Mouse (Mus musculus) olfactory bulb, adult 2 months (tissue): Measurements from ENCODE around the gene Etl4.

Experiments used
- CTCF ChIP-seq: fragments of 200-500 bp; IDR thresholded peaks from 2 replicates; pipeline ENCODE4 v1.5.1; 2012; ENCODE audit warnings: low read depth, mild to moderate bottlenecking, low read length, moderate library complexity; ENCODE audit not compliant: insufficient read depth
- POLR2A ChIP-seq: fragments of 200-500 bp; IDR thresholded peaks from 2 replicates; pipeline ENCODE4 v1.6.1; 2012; ENCODE audit warnings: mild to moderate bottlenecking, low read depth, low read length, moderate library complexity; ENCODE audit not compliant: insufficient read depth

DNA sequence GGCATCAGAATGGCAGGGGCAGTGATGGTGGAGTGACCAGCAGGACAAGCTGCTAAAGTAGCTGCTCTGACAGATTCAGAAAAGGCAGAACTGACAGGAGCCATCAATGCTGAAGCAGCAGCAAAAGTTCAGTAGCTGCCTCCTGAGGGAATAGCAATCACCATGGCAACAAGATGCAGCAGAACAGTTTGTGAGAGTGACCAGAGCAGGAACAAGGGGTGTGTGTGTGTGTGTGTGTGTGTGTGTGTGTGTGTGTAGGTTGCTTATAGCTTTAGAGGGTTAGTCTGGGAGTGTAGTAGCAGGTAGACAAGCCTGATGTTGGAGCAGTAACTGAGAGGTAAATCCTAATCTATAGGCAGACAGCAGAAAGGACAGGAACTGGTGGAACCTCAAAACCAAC lies 40.4 kb upstream of the Etl4 start:
- TF ChIP-seq CTCF (no peak), POLR2A (no peak)
